Mouse (Mus musculus): ENCODE measurements around the gene Mroh3. TPM values are rescaled to one million over a fixed set of nuclear protein-coding genes. Genes with fewer than 3 reads are reported as not detected.

The Mroh3 gene
- total and polyA plus RNA-seq, 3 experiments: not detected

DNA sequence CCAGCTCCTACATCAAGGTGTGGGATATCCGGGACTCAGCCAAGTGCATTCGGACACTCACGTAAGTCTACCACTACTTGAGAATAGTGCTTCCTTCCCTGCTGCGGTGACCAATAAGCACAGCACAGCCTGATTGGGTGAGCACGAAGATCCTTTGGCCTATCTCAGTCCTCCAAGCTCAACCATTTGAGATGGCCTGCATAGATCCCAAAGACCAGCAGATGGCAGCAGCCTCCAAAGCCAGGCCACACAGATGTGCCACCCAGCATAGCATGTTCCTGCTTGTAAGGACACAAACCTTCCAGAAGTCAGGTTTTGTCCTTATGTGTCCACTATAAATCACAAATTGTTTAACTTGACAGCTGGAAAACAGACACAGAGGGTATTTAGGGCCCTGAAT is 42.5 kb downstream of the Mroh3 start:
- peaks cover 0 to 1% of the 10 kb centered on the region in 2 experiments; a peak in 2 of 4 replicates for H3K36me3 ChIP-seq (ENCODE audit: control insufficient read depth in 1 of 2, insufficient read depth in 2 of 2, low read length in 2 of 2)
- no peak overlapping the region for H3K9ac ChIP-seq (ENCODE audit: control insufficient read depth, low read depth, low read length, poor library complexity, severe bottlenecking)
- H3K27me3 ChIP-seq (ENCODE audit: control insufficient read depth in 1 of 2, insufficient read depth in 2 of 2, low read length in 2 of 2): no peaks in the 10 kb centered on the region
- peak; percentile 89 for DNase-seq (ENCODE audit: low read depth, low spot score)
- H3K27ac ChIP-seq (ENCODE audit: control insufficient read depth, low read depth, low read length): no peak overlapping the region
- H3K9me3 ChIP-seq (replicated peaks; ENCODE audit: insufficient read depth, low read length): no peaks in the 10 kb centered on the region
- peaks cover 3 to 4% of the 10 kb centered on the region in 2 experiments; a peak in 2 of 4 replicates for H3K4me1 ChIP-seq (ENCODE audit: control insufficient read depth in 1 of 2, insufficient read depth in 2 of 2, low read length in 2 of 2)
- no peak overlapping the region for H3K4me3 ChIP-seq (ENCODE audit: control insufficient read depth in 1 of 2, insufficient read depth in 1 of 2, low read depth in 2 of 2, low read length in 2 of 2)
- no peaks in the 10 kb centered on the region for H3K79me2 ChIP-seq (ENCODE audit: control insufficient read depth, insufficient read depth, low read length, poor library complexity)
- TF ChIP-seq CTCF (IDR thresholded peaks at IDR 0.05 in 2 of 3, conservative IDR thresholded peaks at IDR 0.05 in 1 of 3; ENCODE audit: control insufficient read depth in 1 of 3, insufficient read depth in 1 of 3, low read depth in 2 of 3, low read length in 3 of 3, poor library complexity in 1 of 3, severe bottlenecking in 1 of 3) (peak; percentile 88 to 95 (median 88)), RAD21 (IDR thresholded peaks at IDR 0.05; ENCODE audit: low read depth, low read length) (peak; percentile 86), ZC3H11A (IDR thresholded peaks at IDR 0.05; ENCODE audit: low read depth, low read length) (peak; percentile 56), SMC3 (IDR thresholded peaks at IDR 0.05; ENCODE audit: low read depth, low read length) (peak; percentile 92), MAFK (IDR thresholded peaks at IDR 0.05; ENCODE audit: borderline replicate concordance, low read depth, low read length) (no peak), ETS1 (IDR thresholded peaks at IDR 0.05; ENCODE audit: low read depth, low read length) (no peak)

DNA sequence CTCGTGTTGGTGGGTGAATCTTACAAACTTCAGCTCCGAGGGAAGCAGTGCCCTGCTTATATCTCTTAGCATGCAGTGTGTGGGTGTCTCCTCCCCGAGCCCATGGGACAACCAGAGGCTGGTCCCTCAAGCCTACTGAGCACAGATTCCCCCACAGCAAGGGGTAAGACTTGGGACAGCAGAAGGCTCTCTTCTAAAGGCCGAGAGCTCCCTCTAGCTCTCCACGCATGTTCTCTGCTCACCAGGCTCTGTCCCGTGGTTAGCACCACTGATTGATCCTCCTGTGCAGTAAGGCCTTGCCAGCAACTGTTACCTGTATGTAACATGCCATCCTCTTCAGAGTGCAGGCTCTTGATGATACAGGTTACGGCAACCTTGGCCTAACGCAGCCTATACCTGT is 45.0 kb downstream of the Mroh3 start:
- Histone ChIP-seq H3K4me3 (ENCODE audit: control insufficient read depth in 1 of 2, insufficient read depth in 1 of 2, low read depth in 2 of 2, low read length in 2 of 2) (no peak overlapping the region), H3K9me3 (replicated peaks; ENCODE audit: insufficient read depth, low read length) (no peaks in the 10 kb centered on the region), H3K9ac (ENCODE audit: control insufficient read depth, low read depth, low read length, poor library complexity, severe bottlenecking) (no peak overlapping the region), H3K79me2 (ENCODE audit: control insufficient read depth, insufficient read depth, low read length, poor library complexity) (no peaks in the 10 kb centered on the region), H3K27me3 (ENCODE audit: control insufficient read depth in 1 of 2, insufficient read depth in 2 of 2, low read length in 2 of 2) (no peaks in the 10 kb centered on the region), H3K27ac (ENCODE audit: control insufficient read depth, low read depth, low read length) (no peak overlapping the region), H3K36me3 (ENCODE audit: control insufficient read depth in 1 of 2, insufficient read depth in 2 of 2, low read length in 2 of 2) (peaks cover 0 to 3% of the 10 kb centered on the region in 2 experiments; a peak in 1 of 4 replicates), H3K4me1 (ENCODE audit: control insufficient read depth in 1 of 2, insufficient read depth in 2 of 2, low read length in 2 of 2) (no peaks in the 10 kb centered on the region)
- DNase-seq (ENCODE audit: low read depth, low spot score): no peak
- no peak for TF ChIP-seq BHLHE40 (IDR thresholded peaks at IDR 0.05; ENCODE audit: borderline replicate concordance, low read depth, low read length)
- no peak for TF ChIP-seq JUND (IDR thresholded peaks at IDR 0.05; ENCODE audit: low read depth, low read length)
- no peak for TF ChIP-seq ZMIZ1 (IDR thresholded peaks at IDR 0.05; ENCODE audit: low read depth, low read length)
- no peak for TF ChIP-seq E2F4 (IDR thresholded peaks at IDR 0.05; ENCODE audit: borderline replicate concordance, low read depth, low read length)
- TF ChIP-seq POLR2A (IDR thresholded peaks at IDR 0.05; ENCODE audit: control insufficient read depth in 1 of 2, insufficient read depth in 1 of 2, low read depth in 1 of 2, low read length in 2 of 2, poor library complexity in 1 of 2): no peak
- TF ChIP-seq TAL1 (IDR thresholded peaks at IDR 0.05; ENCODE audit: low read length): no peak
- no peak for TF ChIP-seq RCOR1 (IDR thresholded peaks at IDR 0.05; ENCODE audit: low read depth, low read length)
- TF ChIP-seq MYB (IDR thresholded peaks at IDR 0.05; ENCODE audit: low read depth, low read length): no peak
- no peak for TF ChIP-seq HCFC1 (IDR thresholded peaks at IDR 0.05; ENCODE audit: low read depth, low read length)
- no peak for TF ChIP-seq KAT2A (conservative IDR thresholded peaks at IDR 0.05; ENCODE audit: low read depth, low read length)
- TF ChIP-seq EP300 (IDR thresholded peaks at IDR 0.05; ENCODE audit: low read depth in 1 of 2, low read length in 2 of 2): no peak
- TF ChIP-seq MAX (IDR thresholded peaks at IDR 0.05; ENCODE audit: low read length): no peak
- no peak for TF ChIP-seq NRF1 (IDR thresholded peaks at IDR 0.05; ENCODE audit: insufficient read depth, low read depth, low read length, poor library complexity, severe bottlenecking)
- TF ChIP-seq TCF12 (IDR thresholded peaks at IDR 0.05; ENCODE audit: low read depth, low read length): no peak
- TF ChIP-seq TBP (IDR thresholded peaks at IDR 0.05; ENCODE audit: low read depth, low read length): no peak
- no peak for TF ChIP-seq POLR2AphosphoS2 (IDR thresholded peaks at IDR 0.05; ENCODE audit: low read length)
- no peak for TF ChIP-seq GABPA (IDR thresholded peaks at IDR 0.05; ENCODE audit: low read depth, low read length)
- no peak for TF ChIP-seq MXI1 (IDR thresholded peaks at IDR 0.05; ENCODE audit: low read depth, low read length)
